Mouse (Mus musculus): ENCODE measurements around the gene Tcf20. TPM values are rescaled to one million over a fixed set of nuclear protein-coding genes. Genes with fewer than 3 reads are reported as not detected.

Gene Tcf20
- total RNA-seq (2014; fragmentation: Nextera tagmentation) (126 and 146 TPM in 2 replicates), total RNA-seq (2017) (116 and 128 TPM in 2 replicates), polyA plus RNA-seq (2012) (24.2 and 26.1 TPM in 2 replicates)

DNA sequence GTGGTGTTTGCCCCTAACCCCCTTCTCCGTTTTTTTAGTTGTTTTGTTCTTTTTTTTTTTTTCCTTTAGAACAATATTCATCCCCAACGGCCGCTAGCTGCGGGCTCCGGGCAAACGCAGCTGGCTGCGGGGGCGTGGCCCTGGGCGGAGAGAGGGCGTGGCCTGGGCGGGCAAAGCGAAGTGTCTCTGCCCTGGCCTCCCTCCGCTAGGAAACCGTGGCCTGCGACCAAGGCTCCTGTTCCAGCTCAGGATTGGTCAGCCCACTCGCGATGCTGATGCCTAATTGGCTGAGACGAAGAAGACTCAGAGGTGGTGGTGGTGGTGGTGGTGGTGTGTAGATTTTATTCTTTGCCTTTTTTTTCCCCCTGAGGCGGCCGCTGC lies at the start of gene Tcf20:
Tcf20 (minus strand) TSS at position 141 of the 381 bp plus-strand sequence.
- peaks cover 27% of the 10 kb centered on the region for H3K27me3 ChIP-seq (ENCODE audit: insufficient read depth, low read length)
- no peaks in the 10 kb centered on the region for H3K36me3 ChIP-seq (replicated peaks)
- H3K9me3 ChIP-seq (replicated peaks), result no peaks in the 10 kb centered on the region
- ATAC-seq (ENCODE audit: extremely low read depth, insufficient number of reproducible peaks, low FRiP score, poor library complexity, severe bottlenecking) (peak; percentile 68), DNase-seq (ENCODE audit: low spot score) (peak; percentile 20)
- peaks cover 9% of the 10 kb centered on the region for H3K4me1 ChIP-seq (ENCODE audit: insufficient read depth, low read depth, low read length)
- peak within 1 kb of the TSS; percentile 41; the same call in 1 of the 2 replicates for H3K4me3 ChIP-seq (ENCODE audit: low read depth, low read length)
- no peak for TF ChIP-seq CTCF (IDR thresholded peaks at IDR 0.05; ENCODE audit: low read depth, low read length)
- no peak for TF ChIP-seq GATA1 (IDR thresholded peaks at IDR 0.05; ENCODE audit: borderline replicate concordance, low read length)

DNA sequence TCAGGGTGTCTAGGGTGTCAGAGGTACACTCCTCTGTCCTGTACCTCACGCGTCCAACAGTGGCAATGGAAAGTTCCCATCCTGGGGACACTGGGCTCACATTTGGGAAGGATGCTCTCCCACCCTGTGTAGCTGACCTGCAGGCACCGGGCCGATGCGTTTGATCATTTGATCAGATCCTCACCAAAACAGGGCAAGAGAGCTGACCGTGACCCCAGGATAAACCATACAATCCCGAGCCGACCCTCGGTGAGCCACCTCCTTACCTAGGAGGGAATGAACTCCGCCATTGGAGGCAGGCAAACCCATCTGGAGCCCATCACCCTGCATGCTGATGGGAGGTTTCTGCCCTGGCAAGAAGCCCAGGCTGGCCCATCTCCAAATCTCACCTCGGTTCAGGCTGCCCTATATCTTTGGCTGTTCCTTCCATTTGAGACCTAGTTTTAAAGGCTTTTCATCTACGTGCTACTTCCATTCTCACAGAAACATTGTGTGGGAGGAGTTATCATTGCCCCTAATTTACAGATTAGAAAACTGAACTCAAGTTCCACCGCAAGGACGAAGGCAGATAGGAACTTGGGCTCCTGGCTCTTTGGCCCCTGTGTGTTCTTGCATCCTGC lies 49.3 kb upstream of the Tcf20 start:
- DNase-seq (ENCODE audit: low spot score), result no peak
- H3K4me1 ChIP-seq (ENCODE audit: insufficient read depth, low read depth, low read length), result peaks cover 16% of the 10 kb centered on the region
- TF ChIP-seq CTCF (IDR thresholded peaks at IDR 0.05; ENCODE audit: low read depth, low read length) (no peak), TAL1 (conservative IDR thresholded peaks at IDR 0.05; ENCODE audit: low read depth, low read length) (no peak), GATA2 (IDR thresholded peaks at IDR 0.05; ENCODE audit: borderline replicate concordance, low read depth, low read length) (no peak)
- no peaks in the 10 kb centered on the region for H3K36me3 ChIP-seq (replicated peaks)
- no peaks in the 10 kb centered on the region for H3K9me3 ChIP-seq (replicated peaks)
- ATAC-seq (ENCODE audit: extremely low read depth, insufficient number of reproducible peaks, low FRiP score, poor library complexity, severe bottlenecking), result no peak
- H3K27me3 ChIP-seq (ENCODE audit: insufficient read depth, low read length), result peaks cover 33% of the 10 kb centered on the region
- H3K4me3 ChIP-seq (ENCODE audit: low read depth, low read length), result no peak overlapping the region

DNA sequence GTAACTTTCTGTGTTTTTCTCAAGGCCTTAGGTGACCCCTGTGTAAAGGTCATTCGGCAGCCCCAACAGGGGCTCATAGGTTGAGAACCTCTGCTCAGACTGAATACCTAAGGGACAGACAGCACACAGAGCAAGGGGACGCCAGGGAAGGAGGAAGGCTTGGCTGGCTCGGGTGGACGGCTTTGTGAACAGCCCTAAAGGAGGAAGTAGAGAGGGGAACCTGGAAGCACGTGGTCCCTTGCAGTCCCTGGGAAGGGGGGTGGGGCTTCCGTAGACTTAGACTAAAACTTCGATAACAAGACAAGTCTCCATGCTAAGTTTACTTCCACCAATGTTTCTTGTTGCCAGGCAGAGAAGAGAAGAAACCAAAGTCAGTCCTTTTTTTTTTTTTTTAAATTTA lies 48.4 kb upstream of the Tcf20 start:
- H3K9me3 ChIP-seq (replicated peaks), result no peaks in the 10 kb centered on the region
- peaks cover 36% of the 10 kb centered on the region for H3K27me3 ChIP-seq (ENCODE audit: insufficient read depth, low read length)
- no peak for TF ChIP-seq TAL1 (conservative IDR thresholded peaks at IDR 0.05; ENCODE audit: low read depth, low read length)
- no peak for TF ChIP-seq CTCF (IDR thresholded peaks at IDR 0.05; ENCODE audit: low read depth, low read length)
- TF ChIP-seq GATA2 (IDR thresholded peaks at IDR 0.05; ENCODE audit: borderline replicate concordance, low read depth, low read length), result no peak
- no peak for TF ChIP-seq POLR2AphosphoS5 (IDR thresholded peaks at IDR 0.05; ENCODE audit: insufficient replicate concordance, low read depth, low read length)
- no peak for TF ChIP-seq GATA1 (IDR thresholded peaks at IDR 0.05; ENCODE audit: borderline replicate concordance, low read length)
- peak; percentile 50 for DNase-seq (ENCODE audit: low spot score)
- H3K4me3 ChIP-seq (ENCODE audit: low read depth, low read length), result no peak overlapping the region
- H3K36me3 ChIP-seq (replicated peaks), result no peaks in the 10 kb centered on the region
- no peak; the same call in 1 of the 2 replicates for ATAC-seq (ENCODE audit: extremely low read depth, insufficient number of reproducible peaks, low FRiP score, poor library complexity, severe bottlenecking)
- H3K4me1 ChIP-seq (ENCODE audit: insufficient read depth, low read depth, low read length), result peaks cover 16% of the 10 kb centered on the region

DNA sequence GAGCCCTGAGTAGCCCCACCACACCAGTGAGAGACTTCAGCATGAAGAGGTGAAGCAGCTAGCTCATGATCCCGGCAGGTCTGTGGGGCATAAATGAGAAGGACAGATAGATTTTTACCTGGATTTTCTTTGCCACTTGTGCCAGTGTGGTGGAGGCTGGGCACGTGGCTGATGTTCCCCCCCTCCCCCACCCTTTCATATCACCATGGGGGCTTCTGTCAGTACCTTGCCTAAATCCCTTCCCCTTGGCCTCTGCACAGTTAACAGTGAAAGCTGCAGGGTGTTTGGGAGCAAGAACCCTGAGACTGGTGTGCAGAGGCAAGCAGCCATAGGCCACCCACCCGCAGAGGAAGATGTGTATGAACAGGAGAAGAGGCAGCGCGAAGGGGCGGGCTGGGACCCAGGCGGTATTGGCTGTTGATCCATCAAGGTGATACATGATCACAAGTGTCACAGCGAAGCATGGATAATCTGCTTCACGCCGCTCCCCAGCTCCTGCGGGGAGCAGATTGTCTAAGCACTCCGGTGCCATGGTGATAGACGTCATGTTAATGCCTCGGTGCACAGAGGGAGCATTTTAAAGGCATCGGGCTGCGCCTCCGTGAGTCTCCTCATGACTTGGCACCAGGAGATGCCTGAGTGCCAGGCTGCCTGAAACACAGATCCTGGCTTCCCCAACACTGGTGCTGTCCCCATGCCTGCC lies 46.8 kb upstream of the Tcf20 start:
- H3K4me1 ChIP-seq (ENCODE audit: insufficient read depth, low read depth, low read length), result peaks cover 16% of the 10 kb centered on the region
- TF ChIP-seq GATA1 (IDR thresholded peaks at IDR 0.05; ENCODE audit: borderline replicate concordance, low read length) (no peak), CTCF (IDR thresholded peaks at IDR 0.05; ENCODE audit: low read depth, low read length) (no peak), POLR2AphosphoS5 (IDR thresholded peaks at IDR 0.05; ENCODE audit: insufficient replicate concordance, low read depth, low read length) (no peak), GATA2 (IDR thresholded peaks at IDR 0.05; ENCODE audit: borderline replicate concordance, low read depth, low read length) (no peak), TAL1 (conservative IDR thresholded peaks at IDR 0.05; ENCODE audit: low read depth, low read length) (no peak)
- H3K36me3 ChIP-seq (replicated peaks), result no peaks in the 10 kb centered on the region
- H3K27me3 ChIP-seq (ENCODE audit: insufficient read depth, low read length), result peaks cover 32% of the 10 kb centered on the region
- H3K4me3 ChIP-seq (ENCODE audit: low read depth, low read length), result no peak overlapping the region
- no peaks in the 10 kb centered on the region for H3K9me3 ChIP-seq (replicated peaks)
- ATAC-seq (ENCODE audit: extremely low read depth, insufficient number of reproducible peaks, low FRiP score, poor library complexity, severe bottlenecking) (no peak), DNase-seq (ENCODE audit: low spot score) (no peak)

DNA sequence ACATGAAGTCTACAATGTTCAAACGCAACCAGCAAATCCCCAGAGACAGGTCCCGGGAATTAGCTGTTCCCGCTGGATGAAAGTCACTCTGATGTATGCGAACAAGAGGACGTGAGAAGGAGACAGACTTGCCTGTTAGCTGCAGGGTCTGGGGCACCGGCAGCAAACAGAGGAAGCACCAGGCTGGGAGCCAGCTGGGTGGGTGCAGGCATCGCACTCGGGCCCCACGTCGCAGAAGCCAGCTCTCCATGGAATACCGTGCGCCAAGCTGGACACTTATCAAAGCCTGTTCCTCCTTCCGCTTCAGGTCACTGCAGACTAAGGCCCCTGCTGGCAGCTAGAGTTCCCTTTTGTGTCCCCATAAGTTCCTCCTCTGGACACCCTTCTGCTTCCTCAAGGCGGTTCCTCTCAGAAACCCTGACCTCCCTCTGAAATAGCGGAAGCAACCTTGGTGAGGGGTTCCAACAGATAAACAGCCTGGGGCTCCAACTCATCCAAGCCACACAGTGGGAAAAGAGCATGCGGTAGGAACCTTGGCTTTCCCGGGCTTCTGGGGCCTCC lies 45.4 kb upstream of the Tcf20 start, which contains the start of gene Nfam1:
Nfam1 (minus strand) TSS at position 326 of the 561 bp plus-strand sequence.
- DNase-seq (ENCODE audit: low spot score), result no peak
- ATAC-seq (ENCODE audit: extremely low read depth, insufficient number of reproducible peaks, low FRiP score, poor library complexity, severe bottlenecking), result no peak
- Histone ChIP-seq H3K27me3 (ENCODE audit: insufficient read depth, low read length) (peaks cover 30% of the 10 kb centered on the region), H3K4me3 (ENCODE audit: low read depth, low read length) (no peak within 1 kb of the TSS; the same call in 1 of the 2 replicates), H3K9me3 (replicated peaks) (no peaks in the 10 kb centered on the region), H3K4me1 (ENCODE audit: insufficient read depth, low read depth, low read length) (peaks cover 16% of the 10 kb centered on the region), H3K36me3 (replicated peaks) (no peaks in the 10 kb centered on the region)
- TF ChIP-seq GATA2 (IDR thresholded peaks at IDR 0.05; ENCODE audit: borderline replicate concordance, low read depth, low read length) (no peak), POLR2AphosphoS5 (IDR thresholded peaks at IDR 0.05; ENCODE audit: insufficient replicate concordance, low read depth, low read length) (no peak), TAL1 (conservative IDR thresholded peaks at IDR 0.05; ENCODE audit: low read depth, low read length) (no peak), GATA1 (IDR thresholded peaks at IDR 0.05; ENCODE audit: borderline replicate concordance, low read length) (no peak), CTCF (IDR thresholded peaks at IDR 0.05; ENCODE audit: low read depth, low read length) (no peak)

DNA sequence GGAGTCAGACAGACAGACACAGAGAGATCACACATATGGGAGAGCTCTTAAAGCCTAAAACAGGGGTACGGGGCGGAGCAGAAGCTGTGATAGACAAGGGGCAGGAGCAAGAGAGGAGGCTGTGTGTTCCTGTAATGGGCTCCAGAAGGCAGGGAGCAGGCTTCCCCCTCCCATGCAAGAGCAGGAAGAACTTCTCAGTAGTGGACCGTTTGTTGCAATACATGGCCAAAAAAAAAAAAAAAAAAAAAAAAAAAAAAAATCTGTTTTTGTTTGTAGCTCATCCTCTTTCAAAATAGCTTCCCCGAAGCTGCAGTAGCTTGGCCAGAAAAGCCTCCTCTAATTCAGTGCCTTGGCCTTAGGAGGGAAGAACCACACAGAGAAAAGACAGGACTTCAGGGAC lies 43.2 kb upstream of the Tcf20 start:
- no peak overlapping the region for H3K4me3 ChIP-seq (ENCODE audit: low read depth, low read length)

More for the DNA sequence above, 43.2 kb upstream of the Tcf20 start:
- Histone ChIP-seq H3K27me3 (ENCODE audit: insufficient read depth, low read length) (peaks cover 24% of the 10 kb centered on the region), H3K9me3 (replicated peaks) (no peaks in the 10 kb centered on the region), H3K4me1 (ENCODE audit: insufficient read depth, low read depth, low read length) (0 out of 2 replicates have a peak, but pooled peaks cover 2% of the 10 kb centered on the region), H3K36me3 (replicated peaks) (no peaks in the 10 kb centered on the region)
- ATAC-seq (ENCODE audit: extremely low read depth, insufficient number of reproducible peaks, low FRiP score, poor library complexity, severe bottlenecking) (no peak), DNase-seq (ENCODE audit: low spot score) (no peak)
- TF ChIP-seq GATA1 (IDR thresholded peaks at IDR 0.05; ENCODE audit: borderline replicate concordance, low read length) (no peak), POLR2AphosphoS5 (IDR thresholded peaks at IDR 0.05; ENCODE audit: insufficient replicate concordance, low read depth, low read length) (no peak), GATA2 (IDR thresholded peaks at IDR 0.05; ENCODE audit: borderline replicate concordance, low read depth, low read length) (no peak), CTCF (IDR thresholded peaks at IDR 0.05; ENCODE audit: low read depth, low read length) (no peak), TAL1 (conservative IDR thresholded peaks at IDR 0.05; ENCODE audit: low read depth, low read length) (no peak)
